Mouse (Mus musculus): ENCODE measurements around the gene Kcnh6. TPM values are rescaled to one million over a fixed set of nuclear protein-coding genes. Genes with fewer than 3 reads are reported as not detected.
"Not testable (repeated sequence)": the region's sequence is repeated elsewhere in the genome, so short reads cannot be mapped to it uniquely, and the experiment has no call there.

Kcnh6 gene
- polyA plus RNA-seq, 1 experiment = not detected

DNA sequence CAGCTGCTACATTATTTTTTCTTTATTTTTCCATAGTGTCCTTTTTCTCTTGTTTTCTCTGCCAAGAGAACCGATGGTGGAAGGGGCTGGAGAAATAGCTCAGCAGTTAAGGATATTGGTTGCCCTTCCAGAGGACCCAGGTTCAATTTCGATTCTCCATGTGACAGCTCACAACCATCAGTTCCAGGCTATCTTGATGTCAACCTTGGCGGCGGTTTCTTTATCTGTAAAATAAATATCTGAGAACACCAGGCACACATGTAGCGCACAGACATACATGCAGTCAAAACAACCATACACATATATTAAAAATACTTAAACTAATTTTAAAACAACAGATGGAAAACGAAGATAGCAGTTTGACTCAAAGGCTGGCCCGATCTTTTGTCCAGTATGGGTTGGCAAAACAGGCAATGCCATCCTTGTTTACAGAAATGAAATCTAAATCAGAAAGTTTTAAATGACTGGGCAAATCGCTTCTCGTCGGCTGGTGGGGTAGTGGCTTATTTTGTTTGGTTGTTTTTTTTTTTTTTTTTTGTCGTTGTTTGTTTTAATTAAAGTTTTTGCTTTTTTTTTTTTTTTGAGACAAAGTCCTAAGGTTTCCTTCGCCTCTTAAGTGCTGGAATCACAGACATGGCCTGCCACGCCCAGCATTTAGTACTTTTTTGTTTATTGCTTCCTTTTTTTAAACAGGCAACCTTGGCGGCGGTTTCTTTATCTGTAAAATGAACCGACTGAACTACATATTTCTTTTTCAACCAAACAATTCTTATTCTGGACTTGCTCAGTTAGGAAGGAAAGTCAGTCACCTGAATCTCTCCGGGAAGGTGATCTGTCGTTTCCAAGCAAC lies 57.4 kb downstream of the Kcnh6 start:
- Histone ChIP-seq H3K4me1 (ENCODE audit: control insufficient read depth, insufficient read depth, low read length) (no peaks in the 10 kb centered on the region; the same call in 1 of the 2 replicates), H3K27ac (ENCODE audit: insufficient read depth, low read depth, low read length) (no peak overlapping the region), H3K4me3 (ENCODE audit: insufficient read depth, low read depth, low read length) (peak overlapping the region; percentile 52)
- 30% methylated on average over 18 of the region's 18 CpGs for WGBS
- TF ChIP-seq POLR2A (IDR thresholded peaks at IDR 0.05; ENCODE audit: insufficient read depth, low read depth, low read length) (no peak), CTCF (IDR thresholded peaks at IDR 0.05; ENCODE audit: insufficient read depth, low read depth, low read length) (no peak)

DNA sequence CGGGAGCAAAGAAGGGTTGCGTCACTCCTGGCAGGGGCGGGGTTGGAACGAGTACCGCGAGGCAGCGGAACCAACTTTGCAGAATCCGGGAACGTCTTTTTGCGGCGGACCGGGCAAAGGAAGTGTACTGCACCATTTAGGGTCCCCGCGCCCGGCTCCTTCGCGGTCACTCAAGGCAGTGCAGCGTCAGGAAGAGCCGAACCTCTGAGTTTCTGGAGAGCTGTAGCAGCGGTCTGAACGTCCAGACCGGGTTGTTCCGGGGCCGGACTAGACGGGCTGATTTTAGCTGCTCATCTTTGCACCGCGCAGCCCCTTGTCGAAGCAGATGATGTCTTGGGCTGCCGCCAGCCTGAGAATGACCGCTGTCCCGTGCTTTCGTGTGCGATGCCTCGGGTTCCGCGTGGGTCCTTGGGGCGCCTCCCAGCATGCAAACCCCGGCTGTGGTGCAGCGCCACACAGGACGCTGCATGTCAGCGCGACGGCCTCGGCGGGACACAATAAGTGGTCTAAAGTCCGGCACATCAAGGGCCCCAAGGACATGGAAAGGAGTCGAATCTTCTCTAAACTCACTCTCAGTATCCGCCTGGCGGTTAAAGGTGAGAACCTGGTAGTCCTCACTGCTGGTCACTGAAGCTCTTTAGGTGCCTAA lies 58.1 kb downstream of the Kcnh6 start, which contains the start of gene Taco1:
Taco1 (plus strand) TSS at position 139 of the 649 bp plus-strand sequence.
- Histone ChIP-seq H3K4me1 (ENCODE audit: control insufficient read depth, insufficient read depth, low read length) (no peaks in the 10 kb centered on the region; the same call in 1 of the 2 replicates), H3K27ac (ENCODE audit: insufficient read depth, low read depth, low read length) (peak within 1 kb of the TSS; percentile 24; the same call in 1 of the 2 replicates), H3K4me3 (ENCODE audit: insufficient read depth, low read depth, low read length) (peak within 1 kb of the TSS; percentile 52)
- under 1% methylated on average over 49 of the region's 49 CpGs for WGBS
- TF ChIP-seq POLR2A (IDR thresholded peaks at IDR 0.05; ENCODE audit: insufficient read depth, low read depth, low read length) = peak; percentile 78
- no peak for TF ChIP-seq CTCF (IDR thresholded peaks at IDR 0.05; ENCODE audit: insufficient read depth, low read depth, low read length)

DNA sequence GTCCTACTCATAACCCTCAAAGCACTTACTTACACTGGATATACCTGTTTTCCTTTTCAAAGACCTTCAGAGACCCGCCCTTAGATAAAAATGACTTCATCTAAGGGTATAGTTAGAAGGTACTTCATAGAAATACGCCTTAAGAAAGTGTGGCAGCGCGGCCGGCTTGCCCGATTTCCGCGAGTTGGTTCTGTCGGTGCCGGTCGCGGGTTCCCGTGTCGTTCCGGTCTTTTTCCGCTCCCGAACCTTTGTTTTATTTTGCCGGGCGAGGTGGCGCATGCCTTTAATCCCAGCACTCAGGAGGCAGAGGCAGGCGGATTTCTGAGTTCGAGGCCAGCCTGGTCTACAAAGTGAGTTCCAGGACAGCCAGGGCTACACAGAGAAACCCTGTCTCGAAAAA lies 58.7 kb downstream of the Kcnh6 start:
- H3K27ac ChIP-seq (ENCODE audit: insufficient read depth, low read depth, low read length); H3K4me1 ChIP-seq (ENCODE audit: control insufficient read depth, insufficient read depth, low read length): not testable (repeated sequence)
- H3K4me3 ChIP-seq (ENCODE audit: insufficient read depth, low read depth, low read length) = peak overlapping the region; percentile 52
- 11% methylated on average over 23 of the region's 23 CpGs for WGBS

DNA sequence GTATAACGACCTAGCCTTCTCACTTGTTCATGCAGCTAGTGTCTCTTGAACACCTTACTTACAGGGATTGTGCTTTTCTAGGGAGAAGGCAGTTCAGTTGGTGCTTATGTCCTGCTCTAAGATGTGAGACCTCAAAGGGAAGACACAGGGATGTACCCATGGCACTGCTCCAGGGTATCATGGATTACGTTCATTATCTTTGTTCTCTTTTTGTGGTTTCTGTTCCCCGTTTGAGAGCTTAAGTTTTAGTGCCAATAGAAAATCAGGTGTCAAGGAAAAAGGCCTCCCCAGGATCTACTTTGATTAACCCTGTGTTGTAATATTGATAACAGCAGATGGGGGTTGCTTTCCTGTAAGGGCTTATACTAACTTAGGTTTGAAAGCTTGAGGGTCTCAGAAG lies 65.8 kb downstream of the Kcnh6 start:
- TF ChIP-seq POLR2A (IDR thresholded peaks at IDR 0.05; ENCODE audit: insufficient read depth, low read depth, low read length) (no peak), CTCF (IDR thresholded peaks at IDR 0.05; ENCODE audit: insufficient read depth, low read depth, low read length) (no peak)
- no peak overlapping the region for H3K27ac ChIP-seq (ENCODE audit: insufficient read depth, low read depth, low read length)
- no peak overlapping the region for H3K4me3 ChIP-seq (ENCODE audit: insufficient read depth, low read depth, low read length)
- no peaks in the 10 kb centered on the region for H3K4me1 ChIP-seq (ENCODE audit: control insufficient read depth, insufficient read depth, low read length)
- 81% methylated on average over 3 of the region's 3 CpGs for WGBS

DNA sequence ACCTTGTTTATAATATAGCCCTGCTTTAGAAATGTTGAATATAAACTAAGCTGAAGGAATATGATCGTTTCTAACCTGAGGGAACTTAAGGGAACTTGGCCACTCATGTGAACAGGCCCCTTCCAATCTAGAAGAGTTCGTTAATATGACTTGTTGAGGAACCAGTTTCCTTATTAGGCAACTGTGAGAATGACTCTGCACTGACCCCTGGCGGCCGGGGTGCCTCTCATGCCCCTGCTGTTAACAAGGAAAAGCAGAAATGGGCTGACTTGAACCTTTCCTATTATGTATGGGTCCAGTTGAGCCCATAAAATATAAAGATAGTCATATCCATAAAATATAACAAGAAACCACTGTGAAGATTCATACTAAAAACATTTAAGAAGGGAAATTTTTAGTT lies 68.4 kb downstream of the Kcnh6 start:
- TF ChIP-seq POLR2A (IDR thresholded peaks at IDR 0.05; ENCODE audit: insufficient read depth, low read depth, low read length) (no peak), CTCF (IDR thresholded peaks at IDR 0.05; ENCODE audit: insufficient read depth, low read depth, low read length) (peak; percentile 67; the same call in 1 of the 2 replicates)
- no peak overlapping the region for H3K27ac ChIP-seq (ENCODE audit: insufficient read depth, low read depth, low read length)
- H3K4me1 ChIP-seq (ENCODE audit: control insufficient read depth, insufficient read depth, low read length) = no peaks in the 10 kb centered on the region
- H3K4me3 ChIP-seq (ENCODE audit: insufficient read depth, low read depth, low read length) = no peak overlapping the region
- WGBS = 2% methylated on average over 4 of the region's 4 CpGs

Other genes starting within 250 kb of the Kcnh6 start
- gene Cyb561, start 54.8 kb upstream of the Kcnh6 start, polyA plus RNA-seq (2012; ENCODE audit: insufficient read depth, insufficient read length, low replicate concordance, missing spikeins) = not detected in 2 replicates
- gene Ace, start 40.2 kb upstream of the Kcnh6 start, polyA plus RNA-seq (2012; ENCODE audit: insufficient read depth, insufficient read length, low replicate concordance, missing spikeins) = not detected in 2 replicates
- gene Ace3, start 13.4 kb upstream of the Kcnh6 start, polyA plus RNA-seq (2012; ENCODE audit: insufficient read depth, insufficient read length, low replicate concordance, missing spikeins) = not detected in 2 replicates
- gene Dcaf7, start 28.7 kb downstream of the Kcnh6 start, polyA plus RNA-seq (2012; ENCODE audit: insufficient read depth, insufficient read length, low replicate concordance, missing spikeins) = 52.7 and 159 TPM in 2 replicates
- not detected in 2 replicates for gene Taco1, start 57.9 kb downstream of the Kcnh6 start, polyA plus RNA-seq (2012; ENCODE audit: insufficient read depth, insufficient read length, low replicate concordance, missing spikeins)
- gene Map3k3, start 76.5 kb downstream of the Kcnh6 start, polyA plus RNA-seq (2012; ENCODE audit: insufficient read depth, insufficient read length, low replicate concordance, missing spikeins) = not detected in 2 replicates
- gene Gm10840, start 152.7 kb downstream of the Kcnh6 start, polyA plus RNA-seq (2012; ENCODE audit: insufficient read depth, insufficient read length, low replicate concordance, missing spikeins) = not detected in 2 replicates
- 164 and 291 TPM in 2 replicates for gene Limd2, start 152.7 kb downstream of the Kcnh6 start, polyA plus RNA-seq (2012; ENCODE audit: insufficient read depth, insufficient read length, low replicate concordance, missing spikeins)
- gene Strada, start 194.0 kb downstream of the Kcnh6 start, polyA plus RNA-seq (2012; ENCODE audit: insufficient read depth, insufficient read length, low replicate concordance, missing spikeins) = 209 TPM in 1 of 2 replicates, not detected in the other
- not detected in 2 replicates for gene Ccdc47, start 208.2 kb downstream of the Kcnh6 start, polyA plus RNA-seq (2012; ENCODE audit: insufficient read depth, insufficient read length, low replicate concordance, missing spikeins)
- not detected in 2 replicates for gene Ddx42, start 208.8 kb downstream of the Kcnh6 start, polyA plus RNA-seq (2012; ENCODE audit: insufficient read depth, insufficient read length, low replicate concordance, missing spikeins)
- gene Ftsj3, start 248.0 kb downstream of the Kcnh6 start, polyA plus RNA-seq (2012; ENCODE audit: insufficient read depth, insufficient read length, low replicate concordance, missing spikeins) = not detected in 2 replicates
- gene Psmc5, start 248.0 kb downstream of the Kcnh6 start, polyA plus RNA-seq (2012; ENCODE audit: insufficient read depth, insufficient read length, low replicate concordance, missing spikeins) = not detected in 2 replicates

Data from olfactory bulb, adult 2 months (tissue).